Mouse (Mus musculus): ENCODE data around the gene Olfr1018. TPM values are rescaled to one million over a fixed set of nuclear protein-coding genes. Genes with fewer than 3 reads are reported as not detected.

The Olfr1018 gene
- total RNA-seq (2017): 0.43 TPM in 1 of 3 replicates, not detected in the others

GRCm38 (mm10) chr2:85818179-85818578 is at the start of gene Olfr1018:
TSS of gene Olfr1018 (plus strand) at chr2:85818479.
- ATAC-seq (replicated peaks; ENCODE audit: insufficient number of reproducible peaks, low FRiP score, low TSS enrichment, poor library complexity, severe bottlenecking): no peak

- no peak for ATAC-seq (replicated peaks; ENCODE audit: insufficient number of reproducible peaks, low FRiP score, low TSS enrichment, poor library complexity, severe bottlenecking)
Observed at GRCm38 (mm10) chr2:85772413-85772812, 45.9 kb upstream of the Olfr1018 start, which contains the start of gene Olfr1014. TSS of gene Olfr1014 (plus strand) at chr2:85772713.

- no peak for ATAC-seq (replicated peaks; ENCODE audit: insufficient number of reproducible peaks, low FRiP score, low TSS enrichment, poor library complexity, severe bottlenecking)
Observed at GRCm38 (mm10) chr2:85781717-85782116, 36.6 kb upstream of the Olfr1018 start, which contains the start of gene Olfr1015. TSS of gene Olfr1015 (plus strand) at chr2:85782017.

- ATAC-seq (replicated peaks; ENCODE audit: insufficient number of reproducible peaks, low FRiP score, low TSS enrichment, poor library complexity, severe bottlenecking): no peak
Observed at GRCm38 (mm10) chr2:85792331-85792730, 25.9 kb upstream of the Olfr1018 start.

- ATAC-seq (replicated peaks; ENCODE audit: insufficient number of reproducible peaks, low FRiP score, low TSS enrichment, poor library complexity, severe bottlenecking): no peak
Observed at GRCm38 (mm10) chr2:85802444-85802843, 15.8 kb upstream of the Olfr1018 start, which contains the start of gene Olfr1016. TSS of gene Olfr1016 (minus strand) at chr2:85802544.

- ATAC-seq (replicated peaks; ENCODE audit: insufficient number of reproducible peaks, low FRiP score, low TSS enrichment, poor library complexity, severe bottlenecking): no peak
Observed at GRCm38 (mm10) chr2:85804501-85804900, 13.8 kb upstream of the Olfr1018 start.

GRCm38 (mm10) chr2:85845383-85845782 is 27.1 kb downstream of the Olfr1018 start, which contains the start of gene Olfr1019:
TSS of gene Olfr1019 (minus strand) at chr2:85845483.
- no peak for ATAC-seq (replicated peaks; ENCODE audit: insufficient number of reproducible peaks, low FRiP score, low TSS enrichment, poor library complexity, severe bottlenecking)

GRCm38 (mm10) chr2:85846730-85847129 is 28.5 kb downstream of the Olfr1018 start, which contains the start of gene Olfr1020:
TSS of gene Olfr1020 (plus strand) at chr2:85847030.
- no peak for ATAC-seq (replicated peaks; ENCODE audit: insufficient number of reproducible peaks, low FRiP score, low TSS enrichment, poor library complexity, severe bottlenecking)

- no peak for ATAC-seq (replicated peaks; ENCODE audit: insufficient number of reproducible peaks, low FRiP score, low TSS enrichment, poor library complexity, severe bottlenecking)
Observed at GRCm38 (mm10) chr2:85868294-85868693, 50.0 kb downstream of the Olfr1018 start, which contains the start of gene Olfr1022. TSS of gene Olfr1022 (plus strand) at chr2:85868594.

Other genes starting within 250 kb of the Olfr1018 start
- gene Olfr996, start 239.3 kb upstream of the Olfr1018 start, total RNA-seq (2017): not detected in 3 replicates
- gene Olfr998, start 229.5 kb upstream of the Olfr1018 start, total RNA-seq (2017): not detected in 3 replicates
- gene Olfr1000, start 206.6 kb upstream of the Olfr1018 start, total RNA-seq (2017): not detected in 3 replicates
- gene Olfr1002, start 167.8 kb upstream of the Olfr1018 start, total RNA-seq (2017): not detected in 3 replicates
- gene Olfr154, start 154.0 kb upstream of the Olfr1018 start, total RNA-seq (2017): not detected in 3 replicates
- not detected in 3 replicates for gene Olfr1006, start 139.7 kb upstream of the Olfr1018 start, total RNA-seq (2017)
- not detected in 3 replicates for gene Olfr1008, start 129.0 kb upstream of the Olfr1018 start, total RNA-seq (2017)
- gene Olfr1009, start 103.1 kb upstream of the Olfr1018 start, total RNA-seq (2017): not detected in 3 replicates
- not detected in 3 replicates for gene Olfr1012, start 55.7 kb upstream of the Olfr1018 start, total RNA-seq (2017)
- gene Olfr1013, start 51.4 kb upstream of the Olfr1018 start, total RNA-seq (2017): not detected in 3 replicates
- gene Olfr1014, start 45.8 kb upstream of the Olfr1018 start, total RNA-seq (2017): not detected in 3 replicates
- gene Olfr1015, start 36.5 kb upstream of the Olfr1018 start, total RNA-seq (2017): not detected in 3 replicates
- gene Olfr1016, start 15.9 kb upstream of the Olfr1018 start, total RNA-seq (2017): not detected in 3 replicates
- not detected in 3 replicates for gene Olfr1019, start 27.0 kb downstream of the Olfr1018 start, total RNA-seq (2017)
- gene Olfr1020, start 28.6 kb downstream of the Olfr1018 start, total RNA-seq (2017): not detected in 3 replicates
- gene Olfr1022, start 50.1 kb downstream of the Olfr1018 start, total RNA-seq (2017): not detected in 3 replicates
- not detected in 3 replicates for gene Olfr1023, start 67.2 kb downstream of the Olfr1018 start, total RNA-seq (2017)
- not detected in 3 replicates for gene Olfr1024, start 86.6 kb downstream of the Olfr1018 start, total RNA-seq (2017)
- 0.11 TPM in 1 of 3 replicates, not detected in the others for gene Olfr1025-ps1, start 96.7 kb downstream of the Olfr1018 start, total RNA-seq (2017)
- gene Olfr1026, start 103.1 kb downstream of the Olfr1018 start, total RNA-seq (2017): not detected in 3 replicates
- not detected in 3 replicates for gene Olfr1028, start 132.0 kb downstream of the Olfr1018 start, total RNA-seq (2017)
- gene Olfr1029, start 155.4 kb downstream of the Olfr1018 start, total RNA-seq (2017): not detected in 3 replicates
- gene Olfr1030, start 160.8 kb downstream of the Olfr1018 start, total RNA-seq (2017): not detected in 3 replicates
- not detected in 3 replicates for gene Olfr1031, start 171.8 kb downstream of the Olfr1018 start, total RNA-seq (2017)
- not detected in 3 replicates for gene Olfr1032, start 187.1 kb downstream of the Olfr1018 start, total RNA-seq (2017)
- 0.19 to 0.39 TPM in 2 of 3 replicates, not detected in the other for gene Olfr1033, start 202.2 kb downstream of the Olfr1018 start, total RNA-seq (2017)
- gene Olfr1034, start 227.4 kb downstream of the Olfr1018 start, total RNA-seq (2017): not detected in 3 replicates